Mouse (Mus musculus): ENCODE data around the gene Helb.
"Not testable (repeated sequence)": the region's sequence is repeated elsewhere in the genome, so short reads cannot be mapped to it uniquely, and the experiment has no call there.

Helb gene

GRCm38 (mm10) chr10:120112507-120113396 lies at the start of gene Helb:
TSS of gene Helb (minus strand) at chr10:120112987.
- DNase-seq (ENCODE audit: inconsistent ontology term), result peak; percentile 98

GRCm38 (mm10) chr10:120160533-120160932 lies 47.7 kb upstream of the Helb start:
- no peak for DNase-seq (ENCODE audit: inconsistent ontology term)

- DNase-seq (ENCODE audit: inconsistent ontology term), result no peak
Observed at GRCm38 (mm10) chr10:120153911-120154310, 41.1 kb upstream of the Helb start.

GRCm38 (mm10) chr10:120151672-120152071 lies 38.9 kb upstream of the Helb start:
- DNase-seq (ENCODE audit: inconsistent ontology term), result no peak

GRCm38 (mm10) chr10:120140916-120141516 lies 28.2 kb upstream of the Helb start:
- DNase-seq (ENCODE audit: inconsistent ontology term), result no peak

GRCm38 (mm10) chr10:120140193-120140592 lies 27.4 kb upstream of the Helb start:
- no peak for DNase-seq (ENCODE audit: inconsistent ontology term)

GRCm38 (mm10) chr10:120136020-120136562 lies 23.3 kb upstream of the Helb start:
- DNase-seq (ENCODE audit: inconsistent ontology term), result no peak

GRCm38 (mm10) chr10:120133697-120134096 lies 20.9 kb upstream of the Helb start:
- DNase-seq (ENCODE audit: inconsistent ontology term), result no peak

GRCm38 (mm10) chr10:120130621-120131020 lies 17.8 kb upstream of the Helb start:
- no peak for DNase-seq (ENCODE audit: inconsistent ontology term)

GRCm38 (mm10) chr10:120128601-120129277 lies 16.0 kb upstream of the Helb start:
- no peak for DNase-seq (ENCODE audit: inconsistent ontology term)

- no peak for DNase-seq (ENCODE audit: inconsistent ontology term)
Observed at GRCm38 (mm10) chr10:120125465-120125857, 12.7 kb upstream of the Helb start.

- DNase-seq (ENCODE audit: inconsistent ontology term), result peak; percentile 67
Observed at GRCm38 (mm10) chr10:120124801-120125464, 12.1 kb upstream of the Helb start.

- no peak for DNase-seq (ENCODE audit: inconsistent ontology term)
Observed at GRCm38 (mm10) chr10:120123721-120124120, 10.9 kb upstream of the Helb start.

- DNase-seq (ENCODE audit: inconsistent ontology term), result no peak
Observed at GRCm38 (mm10) chr10:120115249-120115648, 2.5 kb upstream of the Helb start.

GRCm38 (mm10) chr10:120114493-120114892 lies 1.7 kb upstream of the Helb start:
- DNase-seq (ENCODE audit: inconsistent ontology term), result no peak

GRCm38 (mm10) chr10:120113980-120114379 lies 1.2 kb upstream of the Helb start:
- no peak for DNase-seq (ENCODE audit: inconsistent ontology term)

- not testable (repeated sequence) for DNase-seq (ENCODE audit: inconsistent ontology term)
Observed at GRCm38 (mm10) chr10:120113482-120113881, 695 bp upstream of the Helb start.

GRCm38 (mm10) chr10:120111691-120112319 lies 982 bp downstream of the Helb start:
- no peak for DNase-seq (ENCODE audit: inconsistent ontology term)

GRCm38 (mm10) chr10:120100806-120101205 lies 12.0 kb downstream of the Helb start:
- DNase-seq (ENCODE audit: inconsistent ontology term), result no peak

GRCm38 (mm10) chr10:120097564-120097963 lies 15.2 kb downstream of the Helb start:
- DNase-seq (ENCODE audit: inconsistent ontology term), result no peak

GRCm38 (mm10) chr10:120095716-120096115 lies 17.1 kb downstream of the Helb start:
- no peak for DNase-seq (ENCODE audit: inconsistent ontology term)

Data from Muller cell, postnatal 12 days (primary cell).